Mouse (Mus musculus) retina, postnatal 1 day (tissue): ENCODE results near the gene Pak7.
"Not testable (repeated sequence)": the region's sequence is repeated elsewhere in the genome, so short reads cannot be mapped to it uniquely, and the experiment has no call there.

Source experiments
- DNase-seq: peaks from one replicate; pipeline ENCODE4 v3.0.0-alpha.2; 2012

Pak7 gene

DNA sequence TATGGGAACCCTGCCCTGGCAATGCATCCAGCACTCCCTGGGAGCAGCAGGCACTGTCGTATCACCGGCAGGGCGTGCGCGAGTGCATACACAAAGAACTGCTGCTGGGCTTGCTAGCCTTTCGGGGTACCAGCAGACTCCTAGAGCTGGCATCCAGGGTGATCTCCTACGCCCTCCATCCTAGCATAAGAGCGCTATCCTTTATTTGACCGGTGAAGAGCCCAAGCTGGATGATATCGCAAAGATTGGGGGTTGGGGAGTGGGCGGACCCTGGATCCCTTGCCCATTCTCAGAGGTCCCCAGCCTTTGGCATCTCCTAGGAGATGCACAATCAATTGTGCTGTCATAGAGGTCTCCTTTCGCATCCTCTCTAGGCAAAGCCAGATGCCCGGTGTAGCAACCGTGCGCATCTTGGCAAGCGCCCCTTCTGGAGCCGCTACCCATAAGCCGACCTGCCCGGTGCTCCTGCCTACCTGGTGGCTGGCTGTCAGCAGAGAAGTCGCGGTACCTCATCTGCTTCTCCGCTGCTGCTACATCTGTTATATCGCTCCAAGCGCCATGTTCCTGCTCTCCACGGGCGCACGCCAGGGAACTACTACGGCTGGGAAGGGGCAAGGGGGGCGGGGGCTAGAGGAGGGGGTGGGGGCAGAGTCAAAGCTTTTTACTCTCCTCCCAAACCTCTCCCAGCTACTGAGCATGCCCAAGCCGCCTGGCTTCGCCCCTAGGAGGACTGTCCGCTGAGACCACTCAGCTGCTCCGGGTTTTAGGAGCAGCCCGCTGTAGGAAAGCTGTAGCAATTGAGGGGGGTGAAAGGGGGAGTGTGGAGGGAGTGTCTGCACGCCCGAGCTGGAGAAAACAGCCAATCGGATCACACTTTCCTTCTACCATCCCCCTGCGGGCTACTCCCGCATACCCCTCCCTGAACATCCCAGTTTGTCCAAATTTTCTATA is at the start of gene Pak7:
Gene Pak7, minus strand, starts transcription at position 787 of the 951 bp plus-strand sequence.
- DNase-seq: peak; percentile 95

- DNase-seq: no peak
Observed at GRCm38 (mm10) chr2:136425561-136425960, 37.8 kb upstream of the Pak7 start.

DNA sequence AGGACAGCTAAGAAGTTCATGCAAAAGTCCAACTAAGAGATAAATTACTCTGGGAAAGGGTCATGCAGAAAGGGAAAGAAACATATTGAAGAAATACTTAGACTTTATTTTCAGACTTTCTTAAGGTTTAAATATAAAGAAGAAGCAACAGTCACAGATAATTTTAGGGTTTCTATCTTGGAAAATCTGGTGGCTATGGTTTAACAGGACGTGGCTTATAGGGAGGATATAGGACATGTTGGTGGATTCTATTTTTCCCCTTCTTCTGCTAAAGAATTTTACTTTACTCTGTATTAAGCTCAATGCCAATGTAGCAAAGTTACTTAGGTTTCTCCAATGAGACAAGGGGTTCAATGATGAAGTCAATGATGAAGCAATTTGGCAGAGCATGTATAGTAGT is 31.8 kb upstream of the Pak7 start:
- no peak for DNase-seq

DNA sequence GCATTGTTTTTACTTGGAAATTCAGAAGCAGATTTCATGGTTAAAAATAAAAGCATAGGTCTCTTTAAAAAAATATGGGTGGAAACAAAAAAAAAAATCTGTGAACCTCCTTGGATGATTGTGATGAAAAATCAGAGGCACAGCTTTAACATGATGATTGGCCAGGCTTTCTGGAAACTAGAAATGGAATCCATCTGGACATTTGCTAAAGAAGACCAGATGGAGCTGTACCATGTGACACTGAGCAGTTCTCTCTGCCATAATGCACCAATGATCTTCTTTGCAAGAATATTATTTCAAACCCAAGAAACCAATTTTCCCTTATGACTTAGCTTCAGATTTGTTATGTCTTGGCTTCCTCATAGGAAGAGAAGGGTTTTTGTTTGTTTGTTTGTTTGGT is 28.6 kb upstream of the Pak7 start:
- no peak for DNase-seq

GRCm38 (mm10) chr2:136402587-136402986 is 14.8 kb upstream of the Pak7 start:
- no peak for DNase-seq

GRCm38 (mm10) chr2:136375318-136375717 is 12.4 kb downstream of the Pak7 start:
- no peak for DNase-seq

DNA sequence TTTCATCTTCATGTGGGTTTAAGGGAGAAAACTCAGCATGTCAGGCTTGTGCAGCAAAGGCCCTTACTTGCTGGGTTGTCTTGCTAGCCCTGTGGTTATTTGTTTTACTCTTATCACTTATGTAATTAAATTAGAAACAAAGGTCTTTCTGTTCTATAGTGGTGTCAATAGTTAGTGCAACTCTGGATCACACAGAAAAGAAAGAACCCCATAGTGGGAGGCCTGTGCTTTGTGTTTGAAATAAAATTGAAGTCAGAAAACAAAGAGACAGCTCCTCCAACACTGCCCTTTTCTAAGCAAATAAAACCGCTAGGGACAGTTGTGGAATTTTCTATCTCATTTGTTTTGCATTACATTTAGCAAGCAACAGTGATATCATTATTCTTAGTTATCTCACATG is 15.4 kb downstream of the Pak7 start:
- peak; percentile 57 for DNase-seq

DNA sequence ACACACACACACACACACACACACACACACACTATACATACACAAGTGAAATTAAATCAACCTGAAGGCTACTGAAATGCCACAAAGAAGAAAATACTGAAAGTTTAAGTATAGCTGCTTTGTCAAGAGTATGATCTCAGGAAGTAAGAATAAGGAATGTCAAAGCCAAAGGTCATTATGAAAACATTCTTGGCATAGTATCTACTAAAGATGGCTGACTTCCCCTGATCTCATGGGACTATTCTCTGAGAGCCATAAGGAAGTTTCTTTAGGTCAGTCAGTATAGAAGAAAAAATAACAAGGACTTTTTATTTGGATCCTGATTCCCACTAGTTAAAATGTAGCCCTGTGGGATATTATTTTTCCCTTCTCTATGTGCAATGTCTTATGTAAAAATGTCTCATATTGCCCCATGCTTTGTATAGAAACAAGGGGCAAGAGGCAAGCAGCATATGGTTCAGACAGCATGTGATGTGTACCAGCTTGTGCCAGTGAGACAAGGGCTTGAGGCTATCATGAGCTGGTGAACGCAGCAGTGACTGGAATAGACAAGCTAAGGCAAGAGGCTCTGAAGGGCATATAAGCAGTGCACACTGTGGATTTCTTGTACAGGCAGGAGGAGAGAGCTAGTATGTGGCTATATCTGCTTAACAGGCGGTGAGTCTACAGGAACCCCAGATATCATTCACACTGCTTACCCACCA is 36.2 kb downstream of the Pak7 start:
- peak; percentile 57 for DNase-seq

GRCm38 (mm10) chr2:136350459-136350858 is 37.3 kb downstream of the Pak7 start:
- DNase-seq: no peak

DNA sequence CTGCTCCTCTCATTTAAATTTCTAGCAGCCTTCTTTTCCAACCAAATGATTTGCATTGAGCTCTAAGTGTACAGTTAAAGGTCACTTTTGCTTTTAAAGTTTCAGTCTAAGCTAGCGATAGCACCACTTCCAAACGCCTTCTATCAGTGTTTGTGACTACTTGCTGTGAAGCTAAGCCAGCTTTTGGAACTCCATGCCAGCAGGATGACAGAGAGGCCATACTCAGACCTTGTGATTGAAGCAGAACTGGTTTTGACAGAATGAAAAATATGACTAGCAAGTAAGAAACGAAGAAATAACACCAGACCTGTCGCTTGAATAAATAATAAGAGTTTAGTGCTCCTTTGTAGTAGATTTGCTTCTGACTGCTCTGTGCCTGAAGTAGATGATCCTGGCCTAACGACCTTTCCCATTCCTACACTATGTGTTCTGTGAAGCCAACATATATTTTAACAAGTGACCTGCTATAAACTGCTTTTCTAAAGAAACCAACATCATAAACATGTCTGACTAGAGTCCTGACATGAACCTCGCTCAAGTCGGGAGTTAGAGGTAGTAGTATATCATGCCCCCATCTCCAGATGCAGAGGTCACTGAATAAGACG is 38.0 kb downstream of the Pak7 start:
- DNase-seq: no peak

GRCm38 (mm10) chr2:136344240-136344780 is 43.5 kb downstream of the Pak7 start:
- DNase-seq: not testable (repeated sequence)

DNA sequence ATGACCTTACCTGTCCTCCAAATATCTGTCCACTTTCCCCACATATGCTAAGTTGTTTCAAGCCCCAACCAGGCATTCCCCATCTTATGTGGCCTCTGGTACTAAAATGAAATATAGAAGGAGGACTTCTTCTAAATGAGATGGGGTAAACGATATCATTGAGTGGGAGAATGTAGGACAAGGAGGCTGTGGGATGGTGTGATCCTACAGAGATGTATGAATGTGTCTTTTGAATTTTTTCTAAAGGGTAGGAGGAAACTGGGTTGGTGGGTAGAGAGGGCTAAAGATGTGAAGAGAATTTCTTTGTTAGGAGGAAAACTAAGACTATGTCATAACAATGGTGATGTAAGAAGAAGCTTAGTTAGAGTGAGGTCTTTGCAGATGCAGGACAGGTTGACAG is 57.8 kb downstream of the Pak7 start:
- DNase-seq: no peak

DNA sequence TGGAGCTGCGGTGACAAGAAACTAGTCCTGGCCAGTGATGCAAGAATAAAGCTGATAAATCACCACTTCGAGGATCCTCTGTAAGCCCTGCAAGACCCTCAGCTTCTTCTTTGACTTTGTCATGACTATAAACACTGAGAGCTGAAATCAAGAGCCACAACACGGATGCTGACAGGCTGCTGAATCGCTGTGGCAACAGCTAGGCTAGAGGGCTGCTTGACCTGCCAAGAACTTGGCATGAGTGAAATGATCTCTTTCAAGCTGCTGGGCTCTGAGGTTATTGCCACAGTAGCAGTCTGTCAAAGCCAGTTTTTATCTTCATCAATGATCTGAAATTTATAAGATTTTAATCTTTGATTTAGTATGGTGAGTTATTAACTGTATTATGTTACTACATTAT is 62.1 kb downstream of the Pak7 start:
- DNase-seq: no peak

- DNase-seq: peak; percentile 3
Observed at GRCm38 (mm10) chr2:136309313-136309712, 78.5 kb downstream of the Pak7 start.

GRCm38 (mm10) chr2:136308743-136309142 is 79.0 kb downstream of the Pak7 start:
- no peak for DNase-seq

- DNase-seq: no peak
Observed at GRCm38 (mm10) chr2:136302201-136302600, 85.6 kb downstream of the Pak7 start.

- no peak for DNase-seq
Observed at GRCm38 (mm10) chr2:136301406-136301805, 86.4 kb downstream of the Pak7 start.

GRCm38 (mm10) chr2:136297371-136297770 is 90.4 kb downstream of the Pak7 start:
- no peak for DNase-seq

- DNase-seq: no peak
Observed at GRCm38 (mm10) chr2:136282043-136282442, 105.7 kb downstream of the Pak7 start.

GRCm38 (mm10) chr2:136241960-136242359 is 145.8 kb downstream of the Pak7 start:
- DNase-seq: not testable (repeated sequence)

DNA sequence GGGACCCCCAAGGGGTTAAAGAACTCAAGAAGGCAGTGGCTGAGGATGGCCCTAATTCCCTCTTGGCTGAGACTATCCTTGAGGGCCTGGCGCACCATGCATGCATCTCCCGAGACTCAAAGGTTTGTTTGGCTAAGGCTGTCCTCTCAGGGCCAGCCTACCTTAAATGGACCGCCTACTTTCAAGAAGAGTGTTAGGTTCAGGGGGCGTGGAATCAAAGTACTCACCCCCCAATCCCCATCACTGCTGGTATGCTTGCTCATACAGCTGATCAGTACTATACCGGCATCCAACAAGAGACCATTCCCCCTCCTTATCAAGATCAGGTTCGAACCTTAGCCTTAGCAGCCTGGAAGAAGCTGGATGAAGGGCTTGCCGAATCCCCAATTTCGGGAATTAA is 156.5 kb downstream of the Pak7 start:
- DNase-seq: no peak

DNA sequence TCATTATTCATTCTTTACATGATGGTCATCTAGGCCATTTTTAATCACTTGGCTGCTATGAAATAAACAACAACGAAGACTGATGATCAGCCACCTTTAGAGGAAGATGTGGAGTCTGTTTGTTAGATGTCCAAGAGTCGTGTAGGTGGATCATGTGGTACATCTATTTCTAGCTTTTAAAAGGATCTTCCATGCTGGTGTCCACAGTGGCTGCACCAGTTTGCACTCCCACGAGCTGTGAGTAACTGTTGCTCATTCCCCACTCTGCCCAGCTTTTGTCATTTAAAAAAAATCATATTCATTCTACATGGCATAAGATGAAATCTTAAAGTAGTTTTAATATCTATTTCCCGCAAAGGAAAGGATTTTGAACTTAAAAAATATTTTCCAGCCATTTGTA is 183.7 kb downstream of the Pak7 start:
- no peak for DNase-seq

- DNase-seq: no peak
Observed at GRCm38 (mm10) chr2:136175030-136175429, 212.7 kb downstream of the Pak7 start.
